Comparison of ENCODE assay signal across 26 mouse cellular contexts in genomic region chr3:44468078-44468477, GRCm38 (mm10).
"Had no signal": no experiment of that assay in that cellular context is flagged by ENCODE, and none has a peak within 500 bp of the region (broad histone marks: within the 10 kb centered on the region; RNA-seq: fewer than 3 reads in every experiment).

No protein-coding gene starts in this region.

- H3K9ac ChIP-seq: heart, embryonic 12.5 days; hindbrain, embryonic 12.5 days; hindbrain, embryonic 14.5 days; intestine, embryonic 15.5 days; kidney, embryonic 15.5 days; limb, embryonic 13.5 days; limb, embryonic 15.5 days; liver, embryonic 12.5 days; liver, embryonic 14.5 days had no signal

- H3K36me3 ChIP-seq: heart, embryonic 10.5 days; heart, embryonic 12.5 days; hindbrain, embryonic 10.5 days; hindbrain, embryonic 12.5 days; intestine, embryonic 15.5 days; kidney, embryonic 15.5 days; limb, embryonic 13.5 days; limb, embryonic 15.5 days; liver, embryonic 12.5 days had no signal

- H3K27me3 ChIP-seq: heart, embryonic 12.5 days; hindbrain, embryonic 12.5 days; intestine, embryonic 15.5 days; kidney, embryonic 15.5 days; limb, embryonic 13.5 days; limb, embryonic 15.5 days; liver, embryonic 12.5 days had no signal

- H3K9me3 ChIP-seq: heart, embryonic 10.5 days; heart, embryonic 12.5 days; hindbrain, embryonic 10.5 days; hindbrain, embryonic 12.5 days; intestine, embryonic 15.5 days; kidney, embryonic 15.5 days; limb, embryonic 13.5 days; limb, embryonic 15.5 days; liver, embryonic 12.5 days had no signal

- H3K4me1 ChIP-seq: heart, embryonic 10.5 days; heart, embryonic 12.5 days; hindbrain, embryonic 10.5 days; hindbrain, embryonic 12.5 days; intestine, embryonic 15.5 days; kidney, embryonic 15.5 days; limb, embryonic 13.5 days; limb, embryonic 15.5 days; liver, embryonic 12.5 days had no signal

- ATAC-seq: hindbrain, embryonic 16.5 days; inflammation-experienced regulatory T-cells, adult 6 months; intestine, embryonic 15.5 days; intestine, postnatal 0 days; liver, embryonic 12.5 days had no signal

- DNase-seq: gastrocnemius, adult 2 months; gastrocnemius, postnatal 10 days; gastrocnemius, postnatal 25 days; heart, adult 2 months; heart, postnatal 10 days; heart, postnatal 4 days; kidney, adult 18-20 months; kidney, adult 8-10 months; kidney, postnatal 14 days had no signal

- H3K4me2 ChIP-seq: heart, embryonic 12.5 days; hindbrain, embryonic 12.5 days; hindbrain, embryonic 14.5 days; intestine, embryonic 15.5 days; kidney, embryonic 15.5 days; limb, embryonic 13.5 days; limb, embryonic 15.5 days; liver, embryonic 12.5 days had no signal

- H3K27ac ChIP-seq: gastrocnemius, adult 2 months; heart, adult 2 months; heart, embryonic 10.5 days; hindbrain, embryonic 10.5 days; hindbrain, embryonic 12.5 days; hindbrain, embryonic 14.5 days; intestine, embryonic 15.5 days; kidney, embryonic 15.5 days; kidney, postnatal 0 days; layer of hippocampus, adult 2 months; left cerebral cortex, adult 2 months; limb, embryonic 13.5 days; limb, embryonic 15.5 days; liver, embryonic 12.5 days; liver, embryonic 14.5 days had no signal

- H3K4me3 ChIP-seq: gastrocnemius, adult 2 months; heart, adult 2 months; heart, embryonic 10.5 days; heart, embryonic 12.5 days; hindbrain, embryonic 10.5 days; hindbrain, embryonic 12.5 days; intestine, embryonic 15.5 days; kidney, embryonic 15.5 days; layer of hippocampus, adult 2 months; left cerebral cortex, adult 2 months; limb, embryonic 13.5 days; limb, embryonic 15.5 days; liver, embryonic 12.5 days had no signal
